Mouse (Mus musculus): ENCODE results near the gene Sim2. TPM values are rescaled to one million over a fixed set of nuclear protein-coding genes. Genes with fewer than 3 reads are reported as not detected.

The Sim2 gene
- total RNA-seq, 1 experiment from 2014 or later, result not detected

GRCm38 (mm10) chr16:94150125-94151103 lies 65.7 kb downstream of the Sim2 start:
- peak; percentile 78 for ATAC-seq (replicated peaks; ENCODE audit: low read depth, poor library complexity, severe bottlenecking)

- no peak for ATAC-seq (replicated peaks; ENCODE audit: low read depth, poor library complexity, severe bottlenecking)
Measured at GRCm38 (mm10) chr16:94155041-94155653, 70.4 kb downstream of the Sim2 start.

- ATAC-seq (replicated peaks; ENCODE audit: low read depth, poor library complexity, severe bottlenecking), result no peak
Measured at GRCm38 (mm10) chr16:94157819-94158218, 73.1 kb downstream of the Sim2 start.

- ATAC-seq (replicated peaks; ENCODE audit: low read depth, poor library complexity, severe bottlenecking), result no peak
Measured at GRCm38 (mm10) chr16:94162000-94162399, 77.3 kb downstream of the Sim2 start.

- ATAC-seq (replicated peaks; ENCODE audit: low read depth, poor library complexity, severe bottlenecking), result no peak
Measured at GRCm38 (mm10) chr16:94163051-94163450, 78.3 kb downstream of the Sim2 start.

- no peak for ATAC-seq (replicated peaks; ENCODE audit: low read depth, poor library complexity, severe bottlenecking)
Measured at GRCm38 (mm10) chr16:94164236-94164635, 79.5 kb downstream of the Sim2 start.

- ATAC-seq (replicated peaks; ENCODE audit: low read depth, poor library complexity, severe bottlenecking), result peak; percentile 51; the same call in 1 of the 2 replicates
Measured at GRCm38 (mm10) chr16:94164978-94165377, 80.2 kb downstream of the Sim2 start.

- ATAC-seq (replicated peaks; ENCODE audit: low read depth, poor library complexity, severe bottlenecking), result no peak
Measured at GRCm38 (mm10) chr16:94168655-94169545, 84.2 kb downstream of the Sim2 start.

- no peak for ATAC-seq (replicated peaks; ENCODE audit: low read depth, poor library complexity, severe bottlenecking)
Measured at GRCm38 (mm10) chr16:94170218-94170617, 85.5 kb downstream of the Sim2 start.

GRCm38 (mm10) chr16:94173361-94173760 lies 88.6 kb downstream of the Sim2 start:
- ATAC-seq (replicated peaks; ENCODE audit: low read depth, poor library complexity, severe bottlenecking), result no peak

- ATAC-seq (replicated peaks; ENCODE audit: low read depth, poor library complexity, severe bottlenecking), result no peak
Measured at GRCm38 (mm10) chr16:94175366-94175986, 90.7 kb downstream of the Sim2 start.

Other genes starting within 250 kb of the Sim2 start
- 68.7 and 85.7 TPM in 2 replicates for gene Chaf1b, start 201.0 kb upstream of the Sim2 start, total RNA-seq (2017)
- gene Cldn14, start 76.1 kb upstream of the Sim2 start, total RNA-seq (2017), result not detected in 2 replicates
- gene Hlcs, start 228.6 kb downstream of the Sim2 start, total RNA-seq (2017), result 8.7 and 11.3 TPM in 2 replicates
- gene Ripply3, start 243.5 kb downstream of the Sim2 start, total RNA-seq (2017), result not detected in 2 replicates